12 mouse cellular contexts compared by ENCODE assay signal in the genomic region with DNA sequence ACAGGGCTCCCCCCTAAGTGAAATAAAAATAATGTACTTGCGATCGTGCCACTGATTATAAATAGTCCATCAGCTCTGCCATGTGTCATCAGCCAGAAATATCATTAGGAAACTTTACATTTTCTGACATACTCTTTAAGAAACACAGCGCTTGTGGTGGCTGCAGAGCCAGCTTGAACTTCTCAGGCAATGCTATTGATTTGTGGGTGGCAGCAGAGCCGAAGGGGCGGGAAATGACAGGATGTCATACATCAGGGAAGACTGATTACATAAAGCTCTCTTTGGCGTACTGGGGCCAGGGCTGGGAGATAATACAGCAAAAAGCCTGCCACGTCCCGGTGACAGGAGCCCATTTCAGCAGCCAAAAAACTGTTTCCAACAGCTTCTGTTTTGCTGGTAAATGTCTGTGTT.
A peak's percentile ranks its signal among the peaks of the same experiment; 100 is the strongest.
DNase-seq lines count a peak whose midpoint lies in the region; ATAC-seq and TF ChIP-seq lines count a peak whose summit lies in the region.
"Had no signal": no experiment of that assay in that cellular context is flagged by ENCODE, and none has a peak within 500 bp of the region (broad histone marks: within the 10 kb centered on the region; RNA-seq: fewer than 3 reads in every experiment).

No protein-coding gene starts in this region.

- H3K36me3 ChIP-seq in stomach, embryonic 15.5 days = no peaks in the 10 kb centered on the region
- H3K36me3 ChIP-seq in stomach, postnatal 0 days (ENCODE audit: control insufficient read depth, insufficient read depth, low read length) = no peaks in the 10 kb centered on the region
- peaks cover 38% of the 10 kb centered on the region for H3K36me3 ChIP-seq in midbrain, embryonic 10.5 days

- 21% methylated on average over 8 of the region's 8 CpGs for WGBS in stomach, embryonic 15.5 days
- 22% methylated on average over 8 of the region's 8 CpGs for WGBS in stomach, postnatal 0 days
- 77% methylated on average over 8 of the region's 8 CpGs for WGBS in midbrain, embryonic 10.5 days

- H3K4me1 ChIP-seq in stomach, embryonic 15.5 days = no peaks in the 10 kb centered on the region
- no peaks in the 10 kb centered on the region for H3K4me1 ChIP-seq in stomach, postnatal 0 days (replicated peaks; ENCODE audit: control insufficient read depth, insufficient read depth)
- peaks cover 16% of the 10 kb centered on the region for H3K4me1 ChIP-seq in midbrain, embryonic 10.5 days

- H3K27ac ChIP-seq in stomach, embryonic 15.5 days = no peak overlapping the region
- no peak overlapping the region for H3K27ac ChIP-seq in stomach, postnatal 0 days (replicated peaks)
- no peak overlapping the region for H3K27ac ChIP-seq in midbrain, embryonic 10.5 days (replicated peaks)
- H3K27ac ChIP-seq: midbrain, embryonic 15.5 days had no signal

- no peak for TF ChIP-seq CTCF in stomach, postnatal 0 days (IDR thresholded peaks at IDR 0.05; ENCODE audit: low read depth)

- H3K4me3 ChIP-seq in stomach, embryonic 15.5 days (replicated peaks) = no peak overlapping the region
- H3K4me3 ChIP-seq in stomach, postnatal 0 days (ENCODE audit: low read depth, low read length) = no peak overlapping the region
- no peak overlapping the region for H3K4me3 ChIP-seq in midbrain, embryonic 10.5 days
- H3K4me3 ChIP-seq: hindbrain, embryonic 15.5 days; midbrain, embryonic 15.5 days had no signal

- no peaks in the 10 kb centered on the region for H3K9me3 ChIP-seq in stomach, embryonic 15.5 days
- no peaks in the 10 kb centered on the region for H3K9me3 ChIP-seq in stomach, postnatal 0 days (ENCODE audit: control insufficient read depth, low read length)
- no peaks in the 10 kb centered on the region for H3K9me3 ChIP-seq in midbrain, embryonic 10.5 days (replicated peaks)
- H3K9me3 ChIP-seq: hindbrain, embryonic 15.5 days; midbrain, embryonic 15.5 days had no signal

- intact Hi-C loops in left cerebral cortex, postnatal 25 days (cut with DNase I) = no loop called here
- intact Hi-C loops in gastrocnemius, postnatal 14 days (cut with DNase I; ENCODE audit: low total_unique reads) = no loop called here

- H3K4me2 ChIP-seq in stomach, embryonic 15.5 days = no peak overlapping the region
- H3K4me2 ChIP-seq in stomach, postnatal 0 days (replicated peaks; ENCODE audit: low read depth) = no peak overlapping the region
- H3K4me2 ChIP-seq: hindbrain, embryonic 15.5 days; midbrain, embryonic 15.5 days had no signal

- H3K27me3 ChIP-seq in stomach, embryonic 15.5 days (replicated peaks) = no peaks in the 10 kb centered on the region
- no peaks in the 10 kb centered on the region for H3K27me3 ChIP-seq in stomach, postnatal 0 days (ENCODE audit: control insufficient read depth, insufficient read depth, low read length)
- no peaks in the 10 kb centered on the region for H3K27me3 ChIP-seq in midbrain, embryonic 10.5 days (ENCODE audit: low read depth, poor library complexity, severe bottlenecking)
- H3K27me3 ChIP-seq: hindbrain, embryonic 15.5 days; midbrain, embryonic 15.5 days had no signal

- ATAC-seq in stomach, embryonic 15.5 days (ENCODE audit: insufficient read depth, low FRiP score, low read depth) = peak; percentile 43; the same call in 1 of the 2 replicates
- no peak for ATAC-seq in stomach, postnatal 0 days (ENCODE audit: low FRiP score, low TSS enrichment)
- ATAC-seq: midbrain, embryonic 15.5 days had no signal

- DNase-seq in frontal cortex, adult 2 months (ENCODE audit: extremely low spot score in 1 of 2, low spot score in 1 of 2) = peak; percentile 64 to 66
- DNase-seq in frontal cortex, postnatal 10 days (ENCODE audit: low spot score in 2 of 2) = no peak
- no peak for DNase-seq in stomach, postnatal 0 days (ENCODE audit: low spot score)
- DNase-seq in left cerebral cortex, postnatal 25 days (ENCODE audit: low spot score in 2 of 2) = peak; percentile 50 to 78
- DNase-seq in ovary, postnatal 14 days (ENCODE audit: low spot score) = no peak
- no peak for DNase-seq in gastrocnemius, postnatal 14 days
- no peak for DNase-seq in midbrain, embryonic 10.5 days (ENCODE audit: low spot score)
- DNase-seq: kidney, postnatal 36 days; thymus, adult 18-20 months had no signal

- no peak overlapping the region for H3K9ac ChIP-seq in stomach, embryonic 15.5 days
- no peak overlapping the region for H3K9ac ChIP-seq in stomach, postnatal 0 days (ENCODE audit: low read length)
- H3K9ac ChIP-seq: hindbrain, embryonic 15.5 days; midbrain, embryonic 15.5 days had no signal

- TF ChIP-seq EP300 in stomach, postnatal 0 days (optimal IDR thresholded peaks at IDR 0.05) = no peak

Comparison
In these comparisons a context has a peak if more than half of its experiments do, and no peak if none do; other contexts are left out.
1. DNase-seq: peak in frontal cortex, adult 2 months (2 of 2) and left cerebral cortex, postnatal 25 days (2 of 2); none in frontal cortex, postnatal 10 days (0 of 2), stomach, postnatal 0 days (single experiment), ovary, postnatal 14 days (single experiment), gastrocnemius, postnatal 14 days (single experiment) and midbrain, embryonic 10.5 days (single experiment).